Mouse (Mus musculus): ENCODE results near the gene Bpifa2. TPM values are rescaled to one million over a fixed set of nuclear protein-coding genes. Genes with fewer than 3 reads are reported as not detected.

Gene Bpifa2
- not detected for total RNA-seq (2023)

DNA sequence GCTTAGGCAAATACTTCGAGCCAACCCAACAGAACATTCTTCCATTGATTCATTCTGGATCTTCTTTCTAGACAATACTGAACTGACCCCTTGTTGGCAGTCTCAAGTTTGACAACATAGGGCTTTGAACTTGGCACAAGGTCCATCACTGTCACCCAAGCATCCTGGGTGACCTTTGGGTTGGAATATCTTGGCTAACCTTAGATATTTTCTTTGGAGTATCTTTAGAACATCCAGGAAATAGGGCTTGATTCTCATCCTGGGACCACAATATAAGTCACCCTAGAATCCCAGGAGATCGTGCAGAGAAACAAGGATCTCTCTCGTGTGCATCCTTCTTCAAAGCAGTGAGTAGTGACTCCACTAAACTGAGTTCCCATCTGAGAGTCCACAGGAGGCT, at the start of gene Bpifa2:
TSS of gene Bpifa2 (plus strand) at position 301 of the 400 bp plus-strand sequence.

GRCm38 (mm10) chr2:153974582-153974981, 33.5 kb upstream of the Bpifa2 start, which contains the start of gene Bpifa6:
TSS of gene Bpifa6 (plus strand) at chr2:153974945.

Other genes with a start within 250 kb of the Bpifa2 start
- gene Efcab8, start 228.3 kb upstream of the Bpifa2 start, total RNA-seq (2023), result 1.4 TPM
- gene Sun5, start 137.2 kb upstream of the Bpifa2 start, total RNA-seq (2023), result not detected
- not detected for gene Bpifb2, start 133.2 kb upstream of the Bpifa2 start, total RNA-seq (2023)
- gene Bpifb6, start 107.9 kb upstream of the Bpifa2 start, total RNA-seq (2023), result not detected
- not detected for gene Bpifb3, start 90.0 kb upstream of the Bpifa2 start, total RNA-seq (2023)
- not detected for gene Bpifb4, start 70.1 kb upstream of the Bpifa2 start, total RNA-seq (2023)
- gene Bpifa6, start 33.3 kb upstream of the Bpifa2 start, total RNA-seq (2023), result not detected
- gene Bpifa3, start 122.1 kb downstream of the Bpifa2 start, total RNA-seq (2023), result not detected
- gene Bpifa1, start 134.6 kb downstream of the Bpifa2 start, total RNA-seq (2023), result not detected
- not detected for gene Bpifa5, start 154.3 kb downstream of the Bpifa2 start, total RNA-seq (2023)
- not detected for gene Bpifb1, start 182.6 kb downstream of the Bpifa2 start, total RNA-seq (2023)
- not detected for gene Bpifb5, start 215.5 kb downstream of the Bpifa2 start, total RNA-seq (2023)
- not detected for gene Bpifb9a, start 249.6 kb downstream of the Bpifa2 start, total RNA-seq (2023)